Mouse (Mus musculus) C2C12 (cell line): Measurements from ENCODE around the gene Kifc1. TPM values are rescaled to one million over a fixed set of nuclear protein-coding genes. Genes with fewer than 3 reads are reported as not detected.

ENCODE experiments used
- H3K27me3 ChIP-seq: one replicate; pipeline ENCODE4 v1.6.1; 2011; ENCODE audit not compliant: control insufficient read depth, insufficient read depth, insufficient read length
- H3K36me3 ChIP-seq: one replicate; pipeline ENCODE4 v1.6.1; 2011; ENCODE audit not compliant: control insufficient read depth, insufficient read depth
- H3K4me3 ChIP-seq: one replicate; pipeline ENCODE4 v1.5.1; 2011; ENCODE audit warnings: mild to moderate bottlenecking, control low read depth; ENCODE audit not compliant: poor library complexity, insufficient read depth, severe bottlenecking
- H3K79me2 ChIP-seq: one replicate; pipeline ENCODE4 v1.6.1; 2011; ENCODE audit not compliant: control insufficient read depth, insufficient read depth
- H3K79me3 ChIP-seq: one replicate; pipeline ENCODE4 v1.6.1; 2011; ENCODE audit warnings: low read depth, control low read depth
- H3ac ChIP-seq: one replicate; pipeline ENCODE3; 2011; ENCODE audit warnings: low read depth; ENCODE audit not compliant: control insufficient read depth, insufficient read length
- CEBPB ChIP-seq: IDR thresholded peaks from one replicate; pipeline ENCODE4 v1.6.1; 2011; ENCODE audit warnings: low read depth, mild to moderate bottlenecking, control low read depth, moderate library complexity
- CTCF ChIP-seq: IDR thresholded peaks from one replicate; pipeline ENCODE4 v1.5.1; 2011; ENCODE audit not compliant: control insufficient read depth, insufficient read depth, insufficient read length
- FOSL1 ChIP-seq: IDR thresholded peaks from one replicate; pipeline ENCODE4 v1.8.0; 2011; ENCODE audit warnings: mild to moderate bottlenecking, low read length; ENCODE audit not compliant: poor library complexity, insufficient read depth, severe bottlenecking
- MAX ChIP-seq: IDR thresholded peaks from one replicate; pipeline ENCODE4 v1.6.1; 2011; ENCODE audit warnings: mild to moderate bottlenecking, control low read depth
- MYOD1 ChIP-seq: IDR thresholded peaks from one replicate; pipeline ENCODE4 v1.6.1; 2011; ENCODE audit warnings: low read depth; ENCODE audit not compliant: control insufficient read depth, insufficient read length
- MYOG ChIP-seq: IDR thresholded peaks from one replicate; pipeline ENCODE4 v1.6.1; 2011; ENCODE audit not compliant: control insufficient read depth, insufficient read length; ENCODE audit errors: extremely low read depth
- USF1 ChIP-seq: IDR thresholded peaks from one replicate; pipeline ENCODE4 v1.6.1; 2011; ENCODE audit warnings: low read depth, mild to moderate bottlenecking, control low read depth, moderate library complexity
- polyA plus RNA-seq: library from polyadenylated mRNA; unstranded; fragments of >200 nt; fragmentation: generic; extraction: Trizol; gene quantifications from one replicate; pipeline ENCODE4 v1.2.1, GENCODE M21; 2012; ENCODE audit warnings: missing spikeins

Gene Kifc1
- polyA plus RNA-seq, 1 experiment: 68.6 TPM

DNA sequence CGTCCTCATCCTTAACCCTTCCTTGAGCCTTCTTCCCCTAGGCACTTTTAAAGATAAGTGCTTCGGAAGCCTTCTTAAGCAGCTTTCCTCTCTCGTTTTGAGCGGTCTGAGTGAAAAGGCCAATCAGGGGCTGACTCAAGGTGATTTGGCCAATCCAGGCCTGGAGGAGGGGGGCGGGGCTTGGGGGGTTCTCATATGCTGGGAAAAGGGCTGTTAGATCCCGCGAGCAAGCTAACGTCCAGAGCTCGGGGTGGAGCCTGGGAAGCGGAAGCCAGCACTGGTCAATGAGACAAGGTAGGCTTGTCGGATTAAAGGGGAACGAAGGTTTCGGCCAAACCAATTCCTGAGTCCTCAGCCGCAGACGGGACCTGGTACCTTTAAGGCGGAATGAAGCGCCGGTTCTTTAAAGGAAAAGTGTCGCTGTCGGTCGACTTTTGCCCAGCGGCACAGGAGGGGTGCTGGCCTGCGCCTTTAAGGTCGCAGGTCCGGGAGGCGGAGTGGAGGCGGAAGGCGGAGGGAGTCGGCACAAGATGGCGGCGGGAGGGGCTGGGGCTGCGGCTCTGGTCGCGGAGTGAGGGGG, 25.3 kb upstream of the Kifc1 start, which contains the start of the genes Tapbp and Zbtb22:
Tapbp (plus strand) TSS at position 229 of the 580 bp plus-strand sequence.
Zbtb22 (plus strand) TSS at position 234 of the 580 bp plus-strand sequence.
- TF ChIP-seq MYOG: no peak

DNA sequence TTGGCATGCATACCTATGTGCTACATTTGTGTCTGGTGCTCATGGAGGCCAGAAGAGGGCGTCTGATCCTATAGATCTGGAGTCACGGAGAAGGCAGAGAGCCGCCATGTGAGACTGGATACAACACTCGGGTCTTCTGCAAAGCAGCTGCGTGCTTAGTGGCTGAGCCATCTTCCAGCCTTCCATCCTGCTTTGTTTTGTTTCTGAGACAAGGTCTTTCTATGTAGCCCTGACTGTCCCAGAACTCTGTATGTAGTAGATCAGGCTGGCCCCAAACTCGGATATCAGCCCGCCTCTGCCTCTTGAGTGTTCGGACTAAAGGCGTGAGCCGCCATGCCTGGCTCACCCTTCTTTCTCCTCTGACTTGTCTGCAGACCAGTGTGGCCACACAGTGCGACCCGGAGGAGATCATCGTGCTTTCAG, 24.5 kb upstream of the Kifc1 start:
- H3K4me3 ChIP-seq: no peak overlapping the region
- H3K79me2 ChIP-seq: peaks cover 55% of the 10 kb centered on the region
- H3K79me3 ChIP-seq: peaks cover 4% of the 10 kb centered on the region
- peaks cover 47% of the 10 kb centered on the region for H3K36me3 ChIP-seq
- H3ac ChIP-seq: peak overlapping the region; percentile 20
- TF ChIP-seq USF1 (no peak), CTCF (no peak), MYOD1 (no peak), MAX (no peak), FOSL1 (no peak), MYOG (no peak), CEBPB (no peak)
- no peaks in the 10 kb centered on the region for H3K27me3 ChIP-seq

More for the DNA sequence above, 25.3 kb upstream of the Kifc1 start, which contains the start of the genes Tapbp and Zbtb22:
- Histone ChIP-seq H3ac (peak within 1 kb of the TSS; percentile 50), H3K27me3 (no peaks in the 10 kb centered on the region), H3K79me3 (peaks cover 4% of the 10 kb centered on the region), H3K79me2 (peaks cover 49% of the 10 kb centered on the region), H3K36me3 (peaks cover 47% of the 10 kb centered on the region), H3K4me3 (peak within 1 kb of the TSS; percentile 46)

DNA sequence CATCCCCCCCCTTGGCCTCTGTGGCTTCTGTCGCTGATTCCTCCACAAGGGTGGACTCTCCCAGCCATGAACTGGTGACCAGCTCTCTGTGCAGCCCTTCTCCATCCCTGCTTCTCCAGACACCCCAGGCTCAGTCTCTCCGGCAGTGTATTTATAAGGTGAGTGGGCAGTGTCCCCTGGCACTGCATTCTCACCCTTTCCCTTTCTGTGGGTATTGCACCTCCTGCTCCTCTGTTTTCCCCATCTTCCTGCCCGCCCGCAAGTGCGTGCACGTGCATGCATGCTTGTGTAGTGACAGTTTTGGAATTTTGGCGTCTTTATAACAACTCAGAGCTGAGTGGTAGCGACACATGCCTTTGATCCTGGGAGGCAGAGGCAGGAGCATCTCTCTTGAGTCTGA, 23.4 kb upstream of the Kifc1 start:
- Histone ChIP-seq H3K27me3 (no peaks in the 10 kb centered on the region), H3K79me2 (peaks cover 62% of the 10 kb centered on the region), H3ac (no peak overlapping the region), H3K36me3 (peaks cover 47% of the 10 kb centered on the region), H3K79me3 (peaks cover 4% of the 10 kb centered on the region), H3K4me3 (no peak overlapping the region)
- TF ChIP-seq MAX: no peak

- H3K27me3 ChIP-seq: no peaks in the 10 kb centered on the region
- H3K79me2 ChIP-seq: peaks cover 62% of the 10 kb centered on the region
- peaks cover 46% of the 10 kb centered on the region for H3K36me3 ChIP-seq
- no peak overlapping the region for H3ac ChIP-seq
- H3K79me3 ChIP-seq: peaks cover 4% of the 10 kb centered on the region
- no peak for TF ChIP-seq MYOG
- no peak for TF ChIP-seq MYOD1
- no peak for TF ChIP-seq FOSL1
- H3K4me3 ChIP-seq: no peak overlapping the region
Observed at GRCm38 (mm10) chr17:33913264-33913663, 22.8 kb upstream of the Kifc1 start.

DNA sequence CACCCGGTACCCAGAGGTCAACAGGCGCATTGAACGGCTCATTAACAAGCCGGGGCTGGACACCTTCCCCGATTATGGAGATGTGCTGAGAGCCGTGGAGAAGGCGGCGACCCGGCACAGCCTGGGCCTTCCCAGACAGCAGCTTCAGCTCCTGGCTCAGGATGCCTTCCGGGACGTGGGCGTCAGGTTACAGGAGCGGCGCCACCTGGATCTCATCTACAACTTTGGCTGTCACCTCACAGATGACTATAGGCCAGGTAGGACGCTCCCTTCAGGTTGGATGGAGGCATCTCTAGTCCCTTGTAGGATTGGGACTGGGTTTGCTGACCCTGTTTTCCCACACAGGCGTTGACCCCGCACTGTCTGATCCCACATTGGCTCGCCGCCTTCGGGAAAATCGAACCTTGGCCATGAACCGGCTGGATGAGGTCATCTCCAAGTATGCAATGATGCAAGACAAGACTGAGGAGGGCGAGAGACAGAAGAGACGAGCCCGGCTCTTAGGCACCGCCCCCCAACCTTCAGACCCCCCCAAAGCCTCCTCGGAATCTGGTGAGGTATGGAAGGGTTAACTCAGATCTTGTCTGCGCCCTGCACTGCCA, 21.5 kb upstream of the Kifc1 start:
- TF ChIP-seq CEBPB (no peak), MAX (no peak), FOSL1 (no peak), USF1 (no peak), CTCF (no peak), MYOG (no peak), MYOD1 (no peak)
- no peak overlapping the region for H3ac ChIP-seq
- no peak overlapping the region for H3K4me3 ChIP-seq
- peaks cover 38% of the 10 kb centered on the region for H3K36me3 ChIP-seq
- peaks cover 51% of the 10 kb centered on the region for H3K79me2 ChIP-seq
- H3K27me3 ChIP-seq: no peaks in the 10 kb centered on the region
- peaks cover 4% of the 10 kb centered on the region for H3K79me3 ChIP-seq

DNA sequence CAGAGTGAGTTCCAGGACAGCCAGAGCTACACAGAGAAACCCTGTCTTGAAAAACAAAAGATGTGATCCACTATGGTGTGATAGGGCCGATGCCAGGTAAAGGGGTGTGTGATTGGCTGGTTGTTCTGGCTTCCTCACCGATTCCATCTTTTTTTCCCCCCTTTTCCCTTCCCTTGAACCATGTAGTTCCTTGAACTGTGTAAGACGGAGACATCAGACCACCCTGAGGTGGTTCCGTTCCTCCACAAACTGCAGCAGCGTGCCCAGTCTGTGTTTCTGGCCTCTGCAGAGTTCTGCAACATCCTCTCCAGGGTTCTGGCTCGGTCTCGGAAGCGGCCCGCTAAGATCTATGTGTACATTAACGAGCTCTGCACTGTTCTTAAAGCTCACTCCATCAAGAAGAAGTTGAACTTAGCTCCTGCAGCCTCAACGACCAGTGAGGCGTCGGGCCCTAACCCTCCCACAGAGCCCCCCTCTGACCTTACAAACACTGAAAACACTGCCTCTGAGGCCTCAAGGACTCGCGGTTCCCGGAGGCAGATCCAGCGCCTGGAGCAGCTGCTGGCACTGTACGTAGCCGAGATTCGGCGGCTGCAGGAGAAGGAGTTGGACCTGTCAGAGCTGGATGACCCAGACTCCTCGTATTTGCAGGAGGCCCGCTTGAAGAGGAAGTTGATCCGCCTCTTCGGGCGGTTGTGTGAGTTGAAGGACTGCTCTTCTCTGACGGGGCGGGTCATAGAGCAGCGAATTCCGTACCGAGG, 20.8 kb upstream of the Kifc1 start:
- H3K4me3 ChIP-seq: no peak overlapping the region
- peaks cover 44% of the 10 kb centered on the region for H3K79me2 ChIP-seq
- no peak for TF ChIP-seq MAX
- TF ChIP-seq MYOD1: no peak
- no peak for TF ChIP-seq CEBPB
- TF ChIP-seq MYOG: no peak
- no peak for TF ChIP-seq USF1
- no peak for TF ChIP-seq FOSL1
- no peak overlapping the region for H3ac ChIP-seq
- H3K36me3 ChIP-seq: peaks cover 38% of the 10 kb centered on the region
- peaks cover 3% of the 10 kb centered on the region for H3K79me3 ChIP-seq
- no peaks in the 10 kb centered on the region for H3K27me3 ChIP-seq
